Mouse (Mus musculus): ENCODE measurements around the gene Upk1a.

DNA sequence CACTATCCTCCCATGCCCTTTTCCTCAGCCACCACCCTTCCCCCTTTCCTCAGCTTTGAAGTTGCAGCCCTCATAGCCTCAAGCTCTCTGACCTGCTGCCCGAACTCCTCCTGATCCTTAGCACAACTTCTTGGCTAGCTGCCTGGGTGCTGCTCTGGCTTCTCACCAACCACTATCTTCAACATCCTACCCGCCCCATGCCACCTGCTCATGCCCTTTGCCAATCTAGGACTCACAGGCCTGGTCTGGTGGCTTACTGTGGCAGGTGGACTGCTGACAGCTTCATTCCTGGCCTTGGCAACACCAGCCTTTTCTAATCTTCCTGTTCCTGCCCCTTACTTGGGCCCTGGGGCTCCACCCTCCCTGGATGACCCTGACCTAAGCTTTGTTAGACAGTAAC lies 39.7 kb downstream of the Upk1a start:
- TF ChIP-seq CTCF (conservative IDR thresholded peaks at IDR 0.05 in 1 of 2, IDR thresholded peaks at IDR 0.05 in 1 of 2; ENCODE audit: low read depth in 2 of 2, low read length in 2 of 2) (no peak), CHD2 (IDR thresholded peaks at IDR 0.05; ENCODE audit: low read length) (no peak), ELF1 (IDR thresholded peaks at IDR 0.05; ENCODE audit: low read depth, low read length) (no peak), JUND (conservative IDR thresholded peaks at IDR 0.05; ENCODE audit: low read depth, low read length) (no peak), USF2 (conservative IDR thresholded peaks at IDR 0.05; ENCODE audit: low read depth, low read length) (no peak), TCF12 (IDR thresholded peaks at IDR 0.05; ENCODE audit: low read depth, low read length) (no peak), HCFC1 (IDR thresholded peaks at IDR 0.05; ENCODE audit: low read depth, low read length) (no peak), MXI1 (IDR thresholded peaks at IDR 0.05; ENCODE audit: low read depth, low read length) (no peak), POLR2A (IDR thresholded peaks at IDR 0.05; ENCODE audit: low read depth, low read length) (no peak), KAT2A (IDR thresholded peaks at IDR 0.05; ENCODE audit: insufficient replicate concordance, low read length) (no peak), ZC3H11A (IDR thresholded peaks at IDR 0.05; ENCODE audit: low read depth, low read length) (no peak)

Data from CH12.LX (cell line).